Mouse (Mus musculus): Measurements from ENCODE around the gene Dis3. TPM values are rescaled to one million over a fixed set of nuclear protein-coding genes. Genes with fewer than 3 reads are reported as not detected.

Gene Dis3
- polyA plus RNA-seq, 1 experiment from 2014 or later = 44.0 TPM

DNA sequence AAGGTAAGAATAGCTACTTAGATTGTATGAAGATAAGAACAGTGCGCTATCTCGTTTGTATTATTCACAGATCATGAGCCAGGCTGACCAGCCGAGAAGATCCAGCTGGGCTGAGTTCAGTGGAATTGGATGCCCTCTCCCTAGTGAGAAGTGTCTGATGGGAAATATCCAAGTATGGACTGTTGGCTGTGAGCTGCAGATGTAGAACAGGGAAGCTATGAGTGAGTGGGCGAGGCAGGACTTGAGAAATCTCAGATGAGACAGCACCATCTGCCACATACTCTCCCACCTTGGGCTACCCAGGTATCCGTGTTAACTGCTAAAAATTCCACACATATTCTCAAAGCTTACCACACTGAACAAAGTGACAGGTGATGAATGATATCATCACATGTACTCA is 69.6 kb downstream of the Dis3 start:
- peaks cover 23% of the 10 kb centered on the region for H3K36me3 ChIP-seq (replicated peaks)
- no peak overlapping the region for H3K4me3 ChIP-seq
- H3K9me3 ChIP-seq = no peaks in the 10 kb centered on the region; the same call in 1 of the 2 replicates
- DNase-seq (ENCODE audit: extremely low spot score, low spot score) = no peak
- H3K4me1 ChIP-seq = no peaks in the 10 kb centered on the region
- no peak overlapping the region for H3K27ac ChIP-seq
- no peaks in the 10 kb centered on the region for H3K27me3 ChIP-seq (ENCODE audit: poor library complexity, severe bottlenecking)
- 90% methylated on average over 5 of the region's 5 CpGs for WGBS

Other genes starting within 250 kb of the Dis3 start
- gene Rpl36a-ps1, start 105.5 kb downstream of the Dis3 start, polyA plus RNA-seq (2016; fragmentation: Nextera tagmentation; extraction: Ambion mirVana) = 1.2 and 2.3 TPM in 2 replicates
- gene Mzt1, start 53.6 kb downstream of the Dis3 start, polyA plus RNA-seq (2016; fragmentation: Nextera tagmentation; extraction: Ambion mirVana) = 96.5 and 109 TPM in 2 replicates
- gene Bora, start 53.5 kb downstream of the Dis3 start, polyA plus RNA-seq (2016; fragmentation: Nextera tagmentation; extraction: Ambion mirVana) = 93.2 and 95.5 TPM in 2 replicates
- 20.3 and 22.1 TPM in 2 replicates for gene Pibf1, start 346 bp downstream of the Dis3 start, polyA plus RNA-seq (2016; fragmentation: Nextera tagmentation; extraction: Ambion mirVana)
- 1.0 and 1.1 TPM in 2 replicates for gene Klf5, start 198.9 kb upstream of the Dis3 start, polyA plus RNA-seq (2016; fragmentation: Nextera tagmentation; extraction: Ambion mirVana)